Mouse (Mus musculus) c-Kit-negative CD71-positive TER-119-positive erythroid progenitor cells, embryonic 14.5 days (primary cell): ENCODE data around the gene Lrrc63.
"Not testable (repeated sequence)": the region's sequence is repeated elsewhere in the genome, so short reads cannot be mapped to it uniquely, and the experiment has no call there.

Source experiments
- DNase-seq: peaks from one replicate; pipeline ENCODE4 v3.0.0-alpha.2; 2013; ENCODE audit warnings: low read depth, low spot score

The Lrrc63 gene

GRCm38 (mm10) chr14:75130501-75131318 lies at the start of gene Lrrc63, which contains the start of gene Lcp1:
TSS of gene Lrrc63 (minus strand) at chr14:75130881.
TSS of gene Lcp1 (plus strand) at chr14:75131101.
- peak; percentile 59 for DNase-seq

- no peak for DNase-seq
These were observed 48.7 kb upstream of the Lrrc63 start for GRCm38 (mm10) chr14:75179255-75179963.

- no peak for DNase-seq
These were observed 48.1 kb upstream of the Lrrc63 start for GRCm38 (mm10) chr14:75178801-75179211.

- DNase-seq: no peak
These were observed 47.7 kb upstream of the Lrrc63 start for GRCm38 (mm10) chr14:75178384-75178793.

GRCm38 (mm10) chr14:75177400-75177799 lies 46.7 kb upstream of the Lrrc63 start:
- DNase-seq: no peak

- no peak for DNase-seq
These were observed 45.9 kb upstream of the Lrrc63 start for GRCm38 (mm10) chr14:75176425-75177045.

- DNase-seq: no peak
These were observed 45.1 kb upstream of the Lrrc63 start for GRCm38 (mm10) chr14:75175781-75176180.

GRCm38 (mm10) chr14:75174731-75175555 lies 44.3 kb upstream of the Lrrc63 start:
- DNase-seq: no peak

- no peak for DNase-seq
These were observed 43.6 kb upstream of the Lrrc63 start for GRCm38 (mm10) chr14:75174296-75174695.

- DNase-seq: no peak
These were observed 39.9 kb upstream of the Lrrc63 start for GRCm38 (mm10) chr14:75170546-75170945.

GRCm38 (mm10) chr14:75168501-75168900 lies 37.8 kb upstream of the Lrrc63 start:
- DNase-seq: no peak

GRCm38 (mm10) chr14:75165574-75166131 lies 35.0 kb upstream of the Lrrc63 start:
- DNase-seq: no peak

GRCm38 (mm10) chr14:75164345-75164744 lies 33.7 kb upstream of the Lrrc63 start:
- no peak for DNase-seq

GRCm38 (mm10) chr14:75163866-75164265 lies 33.2 kb upstream of the Lrrc63 start:
- no peak for DNase-seq

GRCm38 (mm10) chr14:75159375-75159774 lies 28.7 kb upstream of the Lrrc63 start:
- no peak for DNase-seq

GRCm38 (mm10) chr14:75154481-75154880 lies 23.8 kb upstream of the Lrrc63 start:
- no peak for DNase-seq

GRCm38 (mm10) chr14:75151146-75151545 lies 20.5 kb upstream of the Lrrc63 start:
- DNase-seq: no peak

- DNase-seq: no peak
These were observed 20.0 kb upstream of the Lrrc63 start for GRCm38 (mm10) chr14:75150653-75151052.

GRCm38 (mm10) chr14:75148229-75148628 lies 17.5 kb upstream of the Lrrc63 start:
- DNase-seq: no peak

- not testable (repeated sequence) for DNase-seq
These were observed 17.0 kb upstream of the Lrrc63 start for GRCm38 (mm10) chr14:75147706-75148105.

- peak; percentile 22 for DNase-seq
These were observed 8.5 kb upstream of the Lrrc63 start for GRCm38 (mm10) chr14:75139225-75139624.
